In genomic region chr6:38352451-38352850, GRCm38 (mm10) we compare ENCODE assay signal across 8 mouse cellular contexts. TPM values are rescaled to one million over a fixed set of nuclear protein-coding genes. Genes with fewer than 3 reads are reported as not detected.
DNase-seq lines count a peak whose midpoint lies in the region; ATAC-seq and TF ChIP-seq lines count a peak whose summit lies in the region.

No protein-coding gene starts in this region.

- peak overlapping the region; percentile 69 for H3K4me3 ChIP-seq in kidney, embryonic 15.5 days (replicated peaks)
- H3K4me3 ChIP-seq in G1E (ENCODE audit: low read depth, low read length) = peak overlapping the region; percentile 97
- peak overlapping the region; percentile 90 for H3K4me3 ChIP-seq in embryonic fibroblast, embryonic 13.5 days (ENCODE audit: insufficient read depth, low read length)
- H3K4me3 ChIP-seq in myocyte = peak overlapping the region; percentile 100

- no peak for TF ChIP-seq POLR2A in embryonic fibroblast, embryonic 13.5 days (IDR thresholded peaks at IDR 0.05; ENCODE audit: low read depth, low read length)
- peak; percentile 41 for TF ChIP-seq POLR2A in myocyte (IDR thresholded peaks at IDR 0.05; ENCODE audit: insufficient read length, low read depth)

- 14% methylated on average over 10 of the region's 10 CpGs for WGBS in kidney, embryonic 15.5 days

- no peak overlapping the region for H3K9ac ChIP-seq in kidney, embryonic 15.5 days

- no peak for DNase-seq in kidney, postnatal 25 days
- DNase-seq in G1E (ENCODE audit: low spot score) = no peak
- no peak for DNase-seq in left cerebral cortex, postnatal 25 days (ENCODE audit: low spot score in 2 of 2)
- DNase-seq in right cerebral cortex, adult 2 months (ENCODE audit: low spot score in 2 of 2) = no peak

- intact Hi-C loops in left cerebral cortex, postnatal 25 days (cut with DNase I) = no loop called here

- peaks cover 21% of the 10 kb centered on the region for H3K4me1 ChIP-seq in kidney, embryonic 15.5 days
- peaks cover 59% of the 10 kb centered on the region for H3K4me1 ChIP-seq in G1E (ENCODE audit: insufficient read depth, low read depth, low read length)
- peaks cover 10% of the 10 kb centered on the region for H3K4me1 ChIP-seq in embryonic fibroblast, embryonic 13.5 days (ENCODE audit: control insufficient read depth, insufficient read depth, low read length)

- H3K79me2 ChIP-seq in myocyte (ENCODE audit: control insufficient read depth, insufficient read depth) = peaks cover 64% of the 10 kb centered on the region

- peaks cover 76% of the 10 kb centered on the region for H3K27me3 ChIP-seq in kidney, embryonic 15.5 days
- no peaks in the 10 kb centered on the region for H3K27me3 ChIP-seq in G1E (ENCODE audit: insufficient read depth, low read length)
- no peaks in the 10 kb centered on the region for H3K27me3 ChIP-seq in myocyte (ENCODE audit: control insufficient read depth, insufficient read depth, insufficient read length)

- H3K4me2 ChIP-seq in kidney, embryonic 15.5 days = peak overlapping the region; percentile 27; the same call in 1 of the 2 replicates
- peak overlapping the region; percentile 79 for H3K4me2 ChIP-seq in myocyte (ENCODE audit: low read depth)

- H3K9me3 ChIP-seq in kidney, embryonic 15.5 days (replicated peaks) = no peaks in the 10 kb centered on the region
- no peaks in the 10 kb centered on the region for H3K9me3 ChIP-seq in G1E (replicated peaks)

- no peak for TF ChIP-seq CTCF in G1E (IDR thresholded peaks at IDR 0.05; ENCODE audit: low read depth, low read length)
- TF ChIP-seq CTCF in embryonic fibroblast, embryonic 13.5 days (IDR thresholded peaks at IDR 0.05; ENCODE audit: borderline replicate concordance, insufficient read depth, low read length) = no peak

- no peak overlapping the region for H3ac ChIP-seq in myocyte (ENCODE audit: control insufficient read depth, insufficient read length)

- H3K36me3 ChIP-seq in kidney, embryonic 15.5 days = no peaks in the 10 kb centered on the region
- H3K36me3 ChIP-seq in G1E (replicated peaks) (peaks cover 42% of the 10 kb centered on the region), myocyte (ENCODE audit: control insufficient read depth, insufficient read depth) (peaks cover 16% of the 10 kb centered on the region)

- H3K27ac ChIP-seq in kidney, embryonic 15.5 days = no peak overlapping the region
- H3K27ac ChIP-seq in embryonic fibroblast, embryonic 13.5 days (ENCODE audit: insufficient read depth, low read length) = no peak overlapping the region

- no peak for ATAC-seq in kidney, embryonic 15.5 days (replicated peaks; ENCODE audit: low FRiP score)
- ATAC-seq in G1E (ENCODE audit: extremely low read depth, insufficient number of reproducible peaks, low FRiP score, poor library complexity, severe bottlenecking) = no peak
- no peak; the same call in 1 of the 2 replicates for ATAC-seq in megakaryocyte-erythroid progenitor cell, adult 5-6 weeks (replicated peaks; ENCODE audit: low FRiP score, low TSS enrichment, poor library complexity, severe bottlenecking)

TF ChIP-seq in myocyte, 11 proteins besides CTCF, POLR2A, EP300 and RAD21:
- TF ChIP-seq MYOD1 (IDR thresholded peaks at IDR 0.05; ENCODE audit: control insufficient read depth in 1 of 3, insufficient read length in 2 of 3, low read depth in 2 of 3) = no peak
- no peak for TF ChIP-seq REST (IDR thresholded peaks at IDR 0.05; ENCODE audit: insufficient read depth, insufficient read length)
- peak; percentile 27 for TF ChIP-seq POLR2AphosphoS2 (IDR thresholded peaks at IDR 0.05; ENCODE audit: insufficient read length, low read depth)

RNA-seq across cellular contexts. Expression of gene Zc3hav1, which starts 2.0 kb away (rescaled TPM):
- 4.6 and 5.1 TPM in 2 replicates for polyA plus RNA-seq in kidney, embryonic 15.5 days (2015; fragmentation: Nextera tagmentation; extraction: Ambion mirVana)
- 210 and 217 TPM in 2 replicates for total RNA-seq in G1E (2014; fragmentation: Nextera tagmentation)
- total RNA-seq in G1E (2017) = 107 and 112 TPM in 2 replicates
- polyA plus RNA-seq in G1E (2012) = 44.0 and 45.8 TPM in 2 replicates
- polyA plus RNA-seq in embryonic fibroblast, embryonic 13.5 days (2011; ENCODE audit: insufficient read length, low read depth, missing spikeins) = 38.3 and 51.3 TPM in 2 replicates
- 45.0 TPM for polyA plus RNA-seq in myocyte (2012; fragmentation: generic; extraction: Trizol)
- 53.4 and 71.4 TPM in 2 replicates for total RNA-seq in megakaryocyte-erythroid progenitor cell, adult 5-6 weeks (2014; fragmentation: Nextera tagmentation)
- 60.1 and 64.0 TPM in 2 replicates for total RNA-seq in megakaryocyte-erythroid progenitor cell, adult 5-6 weeks (2017)
- 1 to 10 TPM; 2.5 to 2.6 TPM for total RNA-seq in left cerebral cortex, postnatal 25 days (2021)

RNA-seq across cellular contexts. Expression of gene Ttc26, which starts 28.8 kb away (rescaled TPM):
- 9.4 and 10.0 TPM in 2 replicates for polyA plus RNA-seq in kidney, embryonic 15.5 days (2015; fragmentation: Nextera tagmentation; extraction: Ambion mirVana)
- total RNA-seq in G1E (2014; fragmentation: Nextera tagmentation) (6.1 and 6.5 TPM in 2 replicates), G1E (2017) (2.7 and 5.9 TPM in 2 replicates)
- polyA plus RNA-seq in G1E (2012) (0.31 and 0.89 TPM in 2 replicates), myocyte (2012; fragmentation: generic; extraction: Trizol) (2.3 TPM)
- polyA plus RNA-seq in embryonic fibroblast, embryonic 13.5 days (2011; ENCODE audit: insufficient read length, low read depth, missing spikeins) = 10.4 and 10.7 TPM in 2 replicates
- 0.74 and 1.4 TPM in 2 replicates for total RNA-seq in megakaryocyte-erythroid progenitor cell, adult 5-6 weeks (2014; fragmentation: Nextera tagmentation)
- 1.2 and 1.5 TPM in 2 replicates for total RNA-seq in megakaryocyte-erythroid progenitor cell, adult 5-6 weeks (2017)
- 10 to 100 TPM; 12.0 to 13.0 TPM for total RNA-seq in left cerebral cortex, postnatal 25 days (2021)

RNA-seq across cellular contexts. Expression of gene Zc3hav1l, which starts 53.4 kb away (rescaled TPM):
- 9.9 TPM in 2 replicates for polyA plus RNA-seq in kidney, embryonic 15.5 days (2015; fragmentation: Nextera tagmentation; extraction: Ambion mirVana)
- total RNA-seq in G1E (2014; fragmentation: Nextera tagmentation) = 28.5 and 30.6 TPM in 2 replicates
- total RNA-seq in G1E (2017) = 4.5 and 5.6 TPM in 2 replicates
- 7.3 and 7.5 TPM in 2 replicates for polyA plus RNA-seq in G1E (2012)
- 9.6 and 14.3 TPM in 2 replicates for polyA plus RNA-seq in embryonic fibroblast, embryonic 13.5 days (2011; ENCODE audit: insufficient read length, low read depth, missing spikeins)
- 0.92 TPM for polyA plus RNA-seq in myocyte (2012; fragmentation: generic; extraction: Trizol)
- 6.9 and 7.3 TPM in 2 replicates for total RNA-seq in megakaryocyte-erythroid progenitor cell, adult 5-6 weeks (2014; fragmentation: Nextera tagmentation)
- 2.9 and 4.3 TPM in 2 replicates for total RNA-seq in megakaryocyte-erythroid progenitor cell, adult 5-6 weeks (2017)
- total RNA-seq in left cerebral cortex, postnatal 25 days (2021) = 1 to 10 TPM; 3.1 TPM
